Comparison of ENCODE assay signal across 10 mouse cellular contexts in the genomic region with DNA sequence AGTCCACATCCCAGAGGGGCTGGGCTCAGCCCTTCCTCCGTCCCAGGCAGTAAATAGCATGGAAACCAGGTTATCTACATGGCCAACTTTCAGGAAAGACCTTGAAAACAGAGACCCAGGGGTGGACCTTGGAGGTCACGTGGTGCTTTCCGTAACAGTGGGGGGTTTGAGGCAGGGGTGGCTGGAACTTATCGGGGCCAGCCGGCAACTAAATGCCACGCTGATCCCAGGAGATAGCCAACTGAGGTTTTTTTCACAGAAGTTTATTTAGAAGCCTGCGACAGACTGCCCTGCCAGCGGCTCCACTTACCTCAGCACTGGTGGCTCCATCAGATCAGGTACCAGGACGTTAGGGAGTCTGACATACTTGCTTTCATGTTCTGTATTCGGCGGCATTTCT. TPM values are rescaled to one million over a fixed set of nuclear protein-coding genes. Genes with fewer than 3 reads are reported as not detected.
DNase-seq lines count a peak whose midpoint lies in the region; ATAC-seq and TF ChIP-seq lines count a peak whose summit lies in the region.
"Had no signal": no experiment of that assay in that cellular context is flagged by ENCODE, and none has a peak within 500 bp of the region (broad histone marks: within the 10 kb centered on the region; RNA-seq: fewer than 3 reads in every experiment).

No protein-coding gene starts in this region.

- 0 out of 2 replicates have a peak overlapping the region, but pooled peaks have one; percentile 11 for H3K4me2 ChIP-seq in midbrain, embryonic 12.5 days (replicated peaks)
- H3K4me2 ChIP-seq in midbrain, embryonic 14.5 days (ENCODE audit: low read length): no peak overlapping the region
- peak overlapping the region; percentile 35 for H3K4me2 ChIP-seq in limb, embryonic 11.5 days (ENCODE audit: low read depth, severe bottlenecking)
- peak overlapping the region; percentile 17; the same call in 1 of the 2 replicates for H3K4me2 ChIP-seq in stomach, postnatal 0 days (replicated peaks; ENCODE audit: low read depth)

- no peaks in the 10 kb centered on the region for H3K9me3 ChIP-seq in midbrain, embryonic 12.5 days
- no peaks in the 10 kb centered on the region for H3K9me3 ChIP-seq in midbrain, embryonic 14.5 days (ENCODE audit: control insufficient read depth, low read length)
- H3K9me3 ChIP-seq in limb, embryonic 11.5 days (ENCODE audit: control insufficient read depth, low read length): no peaks in the 10 kb centered on the region
- H3K9me3 ChIP-seq in stomach, postnatal 0 days (ENCODE audit: control insufficient read depth, low read length): no peaks in the 10 kb centered on the region

- no peaks in the 10 kb centered on the region for H3K36me3 ChIP-seq in midbrain, embryonic 12.5 days
- no peaks in the 10 kb centered on the region for H3K36me3 ChIP-seq in midbrain, embryonic 14.5 days (ENCODE audit: control insufficient read depth, insufficient read depth, low read length)
- H3K36me3 ChIP-seq in limb, embryonic 11.5 days (ENCODE audit: control insufficient read depth, insufficient read depth, low read length): no peaks in the 10 kb centered on the region
- H3K36me3 ChIP-seq in stomach, postnatal 0 days (ENCODE audit: control insufficient read depth, insufficient read depth, low read length): no peaks in the 10 kb centered on the region

- no peak overlapping the region for H3K27ac ChIP-seq in gastrocnemius, adult 2 months
- no peak overlapping the region for H3K27ac ChIP-seq in midbrain, embryonic 12.5 days (replicated peaks)
- H3K27ac ChIP-seq in midbrain, embryonic 14.5 days (replicated peaks; ENCODE audit: low read depth, low read length): no peak overlapping the region
- no peak overlapping the region for H3K27ac ChIP-seq in limb, embryonic 11.5 days (replicated peaks; ENCODE audit: low read depth, low read length)
- H3K27ac ChIP-seq in stomach, postnatal 0 days (replicated peaks): no peak overlapping the region

- TF ChIP-seq CTCF in gastrocnemius, adult 2 months (IDR thresholded peaks at IDR 0.05): no peak
- no peak for TF ChIP-seq CTCF in stomach, postnatal 0 days (IDR thresholded peaks at IDR 0.05; ENCODE audit: low read depth)

- DNase-seq in gastrocnemius, adult 2 months: no peak
- no peak for DNase-seq in gastrocnemius, adult 8-10 months (ENCODE audit: low spot score in 2 of 2)
- DNase-seq in midbrain, embryonic 14.5 days: no peak
- DNase-seq in limb, embryonic 11.5 days (ENCODE audit: low spot score): peak; percentile 40
- DNase-seq in stomach, postnatal 0 days (ENCODE audit: low spot score): no peak
- no peak for DNase-seq in adrenal gland, postnatal 25 days
- DNase-seq in left cerebral cortex, adult 11 months (ENCODE audit: low spot score): no peak
- DNase-seq: adrenal gland, postnatal 36 days had no signal

- no peak overlapping the region for H3K9ac ChIP-seq in midbrain, embryonic 12.5 days (replicated peaks)
- H3K9ac ChIP-seq in midbrain, embryonic 14.5 days (replicated peaks; ENCODE audit: low read length): no peak overlapping the region
- H3K9ac ChIP-seq in limb, embryonic 11.5 days (ENCODE audit: low read length): no peak overlapping the region
- no peak overlapping the region for H3K9ac ChIP-seq in stomach, postnatal 0 days (ENCODE audit: low read length)

- no peak for TF ChIP-seq EP300 in stomach, postnatal 0 days (optimal IDR thresholded peaks at IDR 0.05)

- ATAC-seq in midbrain, embryonic 12.5 days (ENCODE audit: low FRiP score, low read depth): no peak
- ATAC-seq in midbrain, embryonic 14.5 days (ENCODE audit: low FRiP score, low TSS enrichment): no peak
- ATAC-seq in limb, embryonic 11.5 days (ENCODE audit: insufficient number of reproducible peaks, low FRiP score, low TSS enrichment, low read depth): no peak
- no peak for ATAC-seq in stomach, postnatal 0 days (ENCODE audit: low FRiP score, low TSS enrichment)

- peaks cover 5% of the 10 kb centered on the region; the same call in 1 of the 2 replicates for H3K4me1 ChIP-seq in midbrain, embryonic 12.5 days
- no peaks in the 10 kb centered on the region for H3K4me1 ChIP-seq in midbrain, embryonic 14.5 days (ENCODE audit: control insufficient read depth, insufficient read depth, low read length)
- no peaks in the 10 kb centered on the region for H3K4me1 ChIP-seq in limb, embryonic 11.5 days (ENCODE audit: control insufficient read depth, insufficient read depth, low read length)
- no peaks in the 10 kb centered on the region for H3K4me1 ChIP-seq in stomach, postnatal 0 days (replicated peaks; ENCODE audit: control insufficient read depth, insufficient read depth)

- H3K4me3 ChIP-seq in gastrocnemius, adult 2 months: peak overlapping the region; percentile 31
- no peak overlapping the region for H3K4me3 ChIP-seq in midbrain, embryonic 12.5 days
- no peak overlapping the region for H3K4me3 ChIP-seq in midbrain, embryonic 14.5 days (replicated peaks; ENCODE audit: low read depth, low read length)
- peak overlapping the region; percentile 16 for H3K4me3 ChIP-seq in limb, embryonic 11.5 days (ENCODE audit: low read depth, low read length)
- 0 out of 2 replicates have a peak overlapping the region, but pooled peaks have one; percentile 13 for H3K4me3 ChIP-seq in stomach, postnatal 0 days (ENCODE audit: low read depth, low read length)

- 9% methylated on average over 11 of the region's 11 CpGs for WGBS in midbrain, embryonic 12.5 days
- 12% methylated on average over 11 of the region's 11 CpGs for WGBS in midbrain, embryonic 14.5 days
- 3% methylated on average over 11 of the region's 11 CpGs for WGBS in limb, embryonic 11.5 days
- WGBS in stomach, postnatal 0 days: 4% methylated on average over 11 of the region's 11 CpGs

- intact Hi-C loops in gastrocnemius, adult 2 months (cut with DNase I): no loop called here

- H3K27me3 ChIP-seq in midbrain, embryonic 12.5 days: peaks cover 7% of the 10 kb centered on the region; the same call in 1 of the 2 replicates
- H3K27me3 ChIP-seq in midbrain, embryonic 14.5 days (ENCODE audit: control insufficient read depth, insufficient read depth, low read length): no peaks in the 10 kb centered on the region
- H3K27me3 ChIP-seq in limb, embryonic 11.5 days (ENCODE audit: control insufficient read depth, insufficient read depth, low read length): no peaks in the 10 kb centered on the region
- no peaks in the 10 kb centered on the region for H3K27me3 ChIP-seq in stomach, postnatal 0 days (ENCODE audit: control insufficient read depth, insufficient read depth, low read length)

RNA-seq across cellular contexts. Expression of a gene that starts 16.2 kb away (rescaled TPM):
- under 1 TPM; 0.08 to 0.82 TPM for total RNA-seq in gastrocnemius, adult 2 months (2021)
- 1 to 10 TPM in 1 of 4 experiments, under 1 TPM in 2, not detected in 1; 0.24 to 1.1 (median 0.40) TPM for total RNA-seq in gastrocnemius, adult 8-10 months (2022)
- polyA plus RNA-seq in midbrain, embryonic 12.5 days (2016; fragmentation: Nextera tagmentation; extraction: Ambion mirVana): 77.4 and 84.2 TPM in 2 replicates
- 88.6 and 120 TPM in 2 replicates for polyA plus RNA-seq in midbrain, embryonic 14.5 days (2014; fragmentation: Nextera tagmentation; extraction: Ambion mirVana)
- polyA plus RNA-seq in limb, embryonic 11.5 days (2014; fragmentation: Nextera tagmentation; extraction: Ambion mirVana): 3.9 and 4.4 TPM in 2 replicates
- 7.5 and 8.9 TPM in 2 replicates for polyA plus RNA-seq in stomach, postnatal 0 days (2015; fragmentation: Nextera tagmentation; extraction: Ambion mirVana)
- total RNA-seq in adrenal gland, postnatal 25 days (2021): 17.2 and 25.5 TPM in 2 replicates

RNA-seq across cellular contexts. Expression of a gene that starts 16.7 kb away (rescaled TPM):
- total RNA-seq in gastrocnemius, adult 2 months (2021): not detected
- not detected for total RNA-seq in gastrocnemius, adult 8-10 months (2022)
- 3.0 and 3.5 TPM in 2 replicates for polyA plus RNA-seq in midbrain, embryonic 12.5 days (2016; fragmentation: Nextera tagmentation; extraction: Ambion mirVana)
- polyA plus RNA-seq in midbrain, embryonic 14.5 days (2014; fragmentation: Nextera tagmentation; extraction: Ambion mirVana): 5.5 and 6.3 TPM in 2 replicates
- polyA plus RNA-seq in limb, embryonic 11.5 days (2014; fragmentation: Nextera tagmentation; extraction: Ambion mirVana): 0.61 TPM in 1 of 2 replicates, not detected in the other
- polyA plus RNA-seq in stomach, postnatal 0 days (2015; fragmentation: Nextera tagmentation; extraction: Ambion mirVana): not detected in 2 replicates
- not detected in 2 replicates for total RNA-seq in adrenal gland, postnatal 25 days (2021)
- total RNA-seq: adrenal gland, postnatal 36 days; gastrocnemius, adult 18-20 months had no signal

RNA-seq across cellular contexts. Expression of a gene that starts 24.9 kb away (rescaled TPM):
- not detected for total RNA-seq in gastrocnemius, adult 2 months (2021)
- not detected for total RNA-seq in gastrocnemius, adult 8-10 months (2022)
- polyA plus RNA-seq in midbrain, embryonic 12.5 days (2016; fragmentation: Nextera tagmentation; extraction: Ambion mirVana): 3.0 and 5.3 TPM in 2 replicates
- 1.7 and 2.5 TPM in 2 replicates for polyA plus RNA-seq in midbrain, embryonic 14.5 days (2014; fragmentation: Nextera tagmentation; extraction: Ambion mirVana)
- 0.15 TPM in 1 of 2 replicates, not detected in the other for polyA plus RNA-seq in limb, embryonic 11.5 days (2014; fragmentation: Nextera tagmentation; extraction: Ambion mirVana)
- not detected in 2 replicates for polyA plus RNA-seq in stomach, postnatal 0 days (2015; fragmentation: Nextera tagmentation; extraction: Ambion mirVana)
- 2.5 and 2.6 TPM in 2 replicates for total RNA-seq in adrenal gland, postnatal 25 days (2021)
- total RNA-seq: gastrocnemius, adult 18-20 months had no signal

Comparison
In these comparisons a context has a peak if more than half of its experiments do, and no peak if none do; other contexts are left out.
1. H3K4me3 ChIP-seq: peak in gastrocnemius, adult 2 months (single experiment), limb, embryonic 11.5 days (single experiment) and stomach, postnatal 0 days (single experiment); none in midbrain, embryonic 12.5 days (single experiment) and midbrain, embryonic 14.5 days (single experiment).